Mouse (Mus musculus) lung, adult 18-20 months (tissue): ENCODE measurements at regions not wholly inside any gene's neighbourhood (a gene's known extent, or its start where the extent isn't known, plus 50 kb on each side); places are given as distances from the start of the nearest gene placed in this dataset.
"Not testable (repeated sequence)": the region's sequence is repeated elsewhere in the genome, so short reads cannot be mapped to it uniquely, and the experiment has no call there.

ENCODE experiments used
- DNase-seq, 2 experiments: peaks; one replicate each; pipeline ENCODE4 v3.0.0; 2022; ENCODE audit warnings: mixed read lengths in 2 of 2

DNA sequence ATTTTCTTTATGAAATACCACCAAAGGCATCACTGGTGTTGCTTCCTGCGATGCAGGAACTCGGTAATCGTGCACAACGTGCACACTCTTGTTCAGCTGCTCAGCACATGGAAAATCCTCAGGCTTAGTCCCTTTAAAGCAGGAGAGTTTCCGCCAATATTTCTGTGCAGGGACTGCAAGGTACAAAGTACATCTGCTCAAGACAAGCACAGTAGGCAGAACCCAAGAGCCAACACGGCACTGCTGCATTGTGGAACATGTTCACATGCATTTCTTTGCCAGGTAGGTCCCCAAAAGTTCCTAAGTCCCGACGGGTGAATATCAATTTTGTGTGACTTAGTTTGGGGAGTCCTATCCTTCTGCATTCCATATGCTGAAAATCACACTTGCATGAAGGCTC, 808.0 kb upstream of the Pou3f3 start:
- no peak for DNase-seq

DNA sequence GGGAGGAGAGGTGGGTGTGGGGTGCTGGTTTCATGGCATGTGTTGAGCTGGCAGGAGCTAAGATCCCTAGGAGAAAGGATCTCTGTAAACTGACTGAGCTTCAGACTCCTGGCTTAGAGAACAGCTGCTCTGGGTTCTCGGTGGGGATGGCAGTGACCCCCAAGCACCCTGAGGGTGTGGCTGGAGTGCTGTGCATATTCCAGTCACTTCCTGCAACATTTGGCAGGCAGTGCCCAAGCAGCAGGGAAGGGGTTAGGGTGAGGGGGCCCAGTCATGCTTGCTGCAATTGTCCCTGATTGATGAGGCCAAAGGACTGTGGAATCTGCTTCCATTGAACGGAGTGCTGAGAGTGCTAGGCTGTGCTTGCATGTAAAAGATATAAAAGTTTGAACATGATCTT, 807.4 kb upstream of the Pou3f3 start:
- no peak for DNase-seq

DNA sequence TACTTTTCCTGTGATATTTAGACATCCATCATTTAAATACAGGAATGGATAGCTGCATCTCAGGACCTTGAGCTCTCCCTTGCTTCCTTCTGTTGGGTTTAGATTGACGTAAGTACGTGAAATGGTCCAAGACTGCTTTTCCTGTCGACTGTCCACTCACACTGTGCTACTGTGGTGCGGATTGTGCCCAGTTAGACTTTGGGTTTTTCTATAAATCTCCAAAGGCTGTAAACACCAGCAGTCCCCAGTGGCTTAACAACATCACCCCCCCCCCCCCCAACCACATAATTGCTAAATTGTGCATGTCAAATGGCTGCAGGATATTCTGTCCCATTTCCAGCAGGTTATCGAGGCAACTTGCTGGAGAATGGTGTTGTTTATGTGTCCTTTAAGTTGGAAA, 806.6 kb upstream of the Pou3f3 start:
- no peak for DNase-seq

DNA sequence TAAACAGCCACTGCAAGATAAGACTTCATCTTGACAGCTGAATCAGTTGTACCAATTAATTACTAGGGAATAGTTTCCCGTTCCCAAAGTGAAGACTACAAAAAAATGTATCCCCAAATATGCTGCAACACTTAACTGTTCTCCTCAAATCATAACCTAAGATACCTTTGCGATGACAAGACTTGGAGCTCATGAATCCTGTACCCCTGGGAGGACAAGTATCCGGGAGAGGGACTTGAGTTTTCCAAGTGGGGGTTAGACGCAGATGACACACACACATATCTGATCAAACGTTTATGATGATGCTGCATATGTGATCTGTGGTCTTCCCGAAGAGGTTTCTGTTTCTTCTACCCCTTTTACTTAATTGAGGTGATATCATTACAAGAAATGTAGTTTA, 805.6 kb upstream of the Pou3f3 start:
- DNase-seq = no peak

DNA sequence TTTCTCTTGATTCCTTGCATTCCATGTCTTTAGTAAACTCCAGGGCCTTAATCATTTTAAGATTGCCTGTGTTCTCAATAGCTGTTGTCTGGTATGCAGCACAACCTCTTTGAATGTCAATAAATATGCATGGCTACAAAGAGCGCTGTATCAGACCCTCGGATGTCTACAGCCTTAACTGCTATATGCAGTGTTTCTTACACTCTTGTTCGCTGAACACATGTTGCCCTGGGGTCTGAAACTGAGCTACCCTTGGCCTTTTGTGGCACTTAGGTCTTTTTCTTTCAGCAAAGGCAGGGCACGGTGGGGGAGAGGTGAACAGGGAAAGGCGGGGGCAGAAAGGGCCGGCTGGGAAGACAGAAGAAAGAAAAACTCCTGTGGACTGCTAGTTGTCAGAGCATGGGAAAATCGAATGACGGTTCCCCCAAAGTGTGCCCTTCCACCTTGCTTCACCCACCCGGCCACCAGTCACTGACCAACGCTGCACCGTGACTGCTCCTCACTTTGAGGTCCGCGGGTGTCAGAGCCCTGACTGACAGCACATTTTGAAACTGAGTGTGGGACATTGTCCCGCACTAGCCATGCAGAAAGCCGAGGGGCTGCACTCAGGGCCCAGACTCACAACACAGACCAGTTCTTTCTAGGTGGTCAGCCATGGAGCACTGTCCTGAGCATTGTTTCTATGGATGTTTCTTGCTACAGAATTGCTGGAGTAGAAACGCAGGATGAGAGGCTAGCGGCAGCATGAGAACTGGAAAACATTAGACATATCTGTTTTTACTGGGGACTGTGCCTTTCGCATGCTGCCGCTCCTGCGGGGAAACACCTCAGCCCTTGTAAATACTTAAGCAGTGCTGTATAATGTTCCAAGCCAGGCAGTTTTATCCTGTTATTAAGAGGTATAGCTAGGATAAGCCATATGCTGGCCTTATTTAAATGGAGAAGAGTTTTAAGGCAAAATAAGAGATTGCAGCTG, 804.6 kb upstream of the Pou3f3 start:
- no peak for DNase-seq

DNA sequence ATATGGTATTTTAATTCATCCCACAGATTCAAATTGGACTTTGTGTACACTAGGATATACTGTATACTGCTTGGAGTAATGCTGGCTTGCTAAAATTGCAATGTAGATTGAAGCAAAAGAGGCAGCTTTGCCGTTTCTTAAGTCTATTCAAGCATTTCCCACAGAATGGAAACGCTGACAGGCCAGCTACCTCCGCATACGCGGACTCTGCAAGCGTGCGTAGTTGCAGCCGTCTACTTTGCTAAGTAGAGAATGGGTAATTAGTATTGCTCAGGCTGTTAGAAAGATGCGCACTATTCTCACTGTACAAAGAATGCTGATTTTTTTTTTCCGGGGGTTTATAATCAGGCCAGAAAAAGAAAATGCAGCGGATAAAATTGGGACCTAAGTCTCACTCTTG, 803.8 kb upstream of the Pou3f3 start:
- no peak for DNase-seq

DNA sequence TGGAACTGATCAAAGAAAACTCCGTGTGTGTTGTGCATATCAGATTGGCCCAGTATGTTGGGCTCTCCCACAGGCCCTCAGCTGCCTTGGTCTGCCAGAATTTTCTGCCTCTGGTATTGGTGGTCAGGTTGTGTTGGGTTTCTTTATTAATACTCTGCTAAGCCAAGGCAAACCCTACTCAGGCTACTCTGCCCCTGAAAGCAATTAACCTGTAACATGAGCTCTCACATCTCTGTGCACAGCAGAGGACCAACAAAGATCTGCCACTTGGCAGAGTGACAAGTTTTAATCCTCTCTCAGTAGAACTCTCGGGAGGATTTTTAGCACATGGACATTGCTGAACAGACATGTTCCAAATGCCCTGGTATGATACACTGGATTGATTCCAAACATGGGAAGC, 803.2 kb upstream of the Pou3f3 start:
- no peak for DNase-seq

DNA sequence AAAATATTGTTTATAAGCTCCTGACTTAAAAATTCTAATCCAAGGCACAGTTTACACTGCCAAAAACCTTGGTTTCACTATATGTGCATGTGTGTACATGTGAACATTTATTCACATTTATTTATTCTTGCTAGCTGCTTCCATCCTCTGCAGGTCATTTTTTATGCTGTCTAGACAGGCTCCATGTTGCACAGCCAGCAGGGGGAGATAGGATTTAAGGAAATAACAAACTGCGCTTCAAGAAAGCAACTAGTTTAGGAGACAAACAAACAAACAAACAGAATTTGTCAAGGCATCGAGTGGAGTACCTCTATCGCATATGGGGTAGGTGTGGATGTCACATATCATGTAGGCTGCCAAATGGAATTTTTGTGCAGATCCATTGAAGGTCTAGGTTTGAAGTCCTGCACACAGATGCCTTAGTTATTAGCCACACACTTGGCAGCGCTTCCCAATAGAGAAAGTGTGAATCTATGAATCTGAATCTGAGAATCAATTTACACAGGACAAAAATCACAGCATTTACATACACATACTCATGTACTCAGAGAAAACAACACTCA, 797.7 kb upstream of the Pou3f3 start:
- DNase-seq = no peak

DNA sequence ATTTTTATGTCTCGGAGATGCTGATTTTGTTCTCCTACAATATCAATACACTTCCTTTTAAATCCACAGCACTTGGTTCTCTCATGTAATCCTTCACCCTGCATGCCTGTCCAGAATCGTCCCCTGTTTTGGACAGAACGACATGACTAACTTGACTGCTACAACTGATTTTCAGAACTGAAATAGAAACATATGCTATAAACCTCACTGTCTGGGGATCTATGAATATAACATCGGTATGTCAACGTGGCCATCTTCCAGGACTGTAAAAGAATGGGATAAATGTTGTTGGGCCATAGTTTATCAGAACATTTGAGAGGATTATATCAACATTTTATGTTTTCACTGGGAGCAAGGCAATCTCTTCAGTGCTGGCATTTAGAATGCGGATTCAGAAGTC, 795.2 kb upstream of the Pou3f3 start:
- no peak for DNase-seq

DNA sequence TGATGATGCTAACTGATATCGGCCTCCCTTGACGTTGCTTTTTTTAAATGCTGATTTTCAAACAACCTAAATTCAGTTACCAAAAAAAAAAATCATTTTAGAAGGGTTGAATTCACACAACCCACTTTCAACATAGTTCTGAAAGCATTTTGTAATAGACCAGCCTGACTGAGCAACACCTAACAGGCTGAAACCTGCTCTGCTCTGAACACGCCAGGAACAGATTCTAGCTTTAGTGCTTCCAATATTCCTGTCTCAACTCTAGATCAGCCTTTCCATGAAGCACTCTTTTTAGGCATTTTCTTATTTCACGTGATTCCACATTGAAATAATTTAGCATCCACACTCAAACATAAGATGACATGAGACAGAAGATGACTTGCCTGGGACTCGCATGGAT, 789.6 kb upstream of the Pou3f3 start:
- no peak for DNase-seq

DNA sequence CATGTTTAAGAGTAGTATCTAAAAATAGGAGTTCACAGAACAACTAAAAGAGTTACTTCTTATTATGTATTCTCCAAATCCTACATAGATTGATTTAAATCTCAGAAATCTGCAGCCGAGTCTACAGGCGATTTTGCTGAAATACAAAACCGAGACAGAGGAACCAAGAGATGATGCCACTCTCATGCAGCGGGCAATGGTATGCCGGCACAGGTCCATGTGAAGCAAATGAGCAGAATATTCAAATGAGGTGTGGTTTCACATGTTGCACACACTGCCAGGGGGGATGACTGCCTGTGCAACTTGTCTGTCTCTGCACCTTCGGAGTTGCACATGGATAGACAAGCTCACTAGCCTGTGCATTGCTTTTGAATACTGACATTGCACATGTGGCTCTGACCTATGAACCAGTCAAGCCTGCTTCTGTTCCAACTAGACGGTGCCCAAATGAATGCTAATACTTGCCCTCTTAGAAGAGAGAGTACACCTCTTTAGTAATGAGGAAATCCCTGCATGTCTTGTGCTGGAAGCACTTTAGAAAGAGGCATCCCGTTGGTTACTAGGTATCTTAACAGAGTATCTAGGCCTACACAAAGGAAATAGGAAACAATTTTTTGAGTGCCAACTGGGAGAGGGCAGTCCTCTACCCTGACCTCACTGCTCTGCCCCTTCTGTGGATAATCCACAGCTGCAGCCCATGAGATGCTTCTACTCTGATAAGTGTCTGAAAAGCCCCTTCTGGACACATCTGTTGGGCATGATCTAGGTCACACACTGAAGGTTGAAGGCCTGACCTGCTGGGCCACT, 787.4 kb upstream of the Pou3f3 start:
- DNase-seq = no peak

DNA sequence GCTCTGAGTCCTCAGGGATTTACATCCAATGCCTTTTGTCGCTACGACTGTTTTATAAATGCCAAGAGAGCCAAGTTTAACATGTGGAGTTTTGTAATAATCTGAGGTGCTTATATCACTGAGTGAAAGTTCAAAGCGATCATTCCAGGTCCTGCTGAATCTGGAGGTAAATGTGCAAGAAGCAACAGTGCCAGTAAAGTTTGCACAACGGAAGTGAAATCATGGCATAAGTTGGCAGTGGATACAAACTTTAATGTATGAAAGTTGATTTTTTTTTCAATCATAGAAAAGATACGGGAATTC, 786.8 kb upstream of the Pou3f3 start:
- DNase-seq = no peak

DNA sequence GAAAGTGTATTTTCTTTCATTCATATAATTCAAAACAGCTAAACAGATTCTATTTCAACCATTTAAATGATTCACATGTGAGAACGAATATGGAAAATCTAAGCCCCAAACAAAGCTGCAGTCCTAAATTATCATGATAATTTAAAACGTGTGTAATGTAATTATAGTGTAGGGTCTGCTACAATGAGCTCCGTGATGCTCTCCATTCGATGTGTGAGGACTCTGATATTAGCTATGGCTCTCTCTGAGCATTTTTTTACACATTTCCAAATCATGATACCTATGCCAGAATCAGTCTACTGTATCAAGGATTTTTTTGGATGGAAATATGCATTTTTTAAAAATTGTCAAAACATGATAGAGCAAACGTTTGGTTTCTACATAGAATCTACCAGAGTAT, 785.8 kb upstream of the Pou3f3 start:
- no peak for DNase-seq

DNA sequence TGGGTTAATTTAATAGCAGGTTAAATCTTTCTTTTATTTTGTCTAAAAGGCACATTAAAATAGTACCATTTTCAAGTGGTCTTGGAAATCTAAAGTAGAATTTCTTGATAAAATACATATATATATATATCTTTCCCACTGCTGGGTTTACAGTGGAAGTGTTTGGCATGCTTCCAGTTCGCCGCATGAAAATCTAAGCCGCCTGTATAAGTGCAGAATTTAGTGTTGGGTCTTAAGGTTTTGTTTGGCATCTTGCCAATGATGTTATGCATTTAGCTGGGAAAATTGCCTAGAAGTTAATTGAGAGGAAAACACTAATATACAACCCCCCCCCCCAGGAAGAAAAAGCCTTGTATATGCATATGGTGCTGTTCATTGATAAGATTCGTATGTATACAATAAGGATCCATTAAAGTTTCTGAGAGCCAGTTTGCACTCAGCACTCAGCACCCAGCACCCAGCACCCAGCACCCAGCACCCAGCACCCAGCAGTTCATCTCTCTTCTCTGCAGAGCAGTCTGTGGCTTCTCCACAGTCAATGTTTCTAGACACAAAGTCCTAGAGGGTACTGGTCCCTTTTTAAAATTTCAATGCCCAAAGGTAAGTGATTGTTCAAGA, 778.7 kb upstream of the Pou3f3 start:
- no peak for DNase-seq

DNA sequence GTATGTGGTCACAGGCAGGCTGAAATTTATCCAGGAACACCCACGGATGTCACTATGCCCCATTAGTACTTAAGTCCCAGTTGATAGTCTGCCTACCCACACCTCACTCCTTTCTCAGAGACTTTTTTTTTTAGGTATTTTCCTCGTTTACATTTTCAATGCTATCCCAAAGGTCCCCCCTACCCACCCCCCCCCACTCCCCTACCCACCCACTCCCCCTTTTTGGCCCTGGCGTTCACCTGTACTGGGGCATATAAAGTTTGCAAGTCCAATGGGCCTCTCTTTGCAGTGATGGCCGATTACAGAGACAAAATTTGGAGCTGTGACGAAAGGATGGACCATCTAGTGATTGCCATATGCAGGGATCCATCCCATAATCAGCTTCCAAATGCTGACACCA, 777.8 kb upstream of the Pou3f3 start:
- not testable (repeated sequence) for DNase-seq

DNA sequence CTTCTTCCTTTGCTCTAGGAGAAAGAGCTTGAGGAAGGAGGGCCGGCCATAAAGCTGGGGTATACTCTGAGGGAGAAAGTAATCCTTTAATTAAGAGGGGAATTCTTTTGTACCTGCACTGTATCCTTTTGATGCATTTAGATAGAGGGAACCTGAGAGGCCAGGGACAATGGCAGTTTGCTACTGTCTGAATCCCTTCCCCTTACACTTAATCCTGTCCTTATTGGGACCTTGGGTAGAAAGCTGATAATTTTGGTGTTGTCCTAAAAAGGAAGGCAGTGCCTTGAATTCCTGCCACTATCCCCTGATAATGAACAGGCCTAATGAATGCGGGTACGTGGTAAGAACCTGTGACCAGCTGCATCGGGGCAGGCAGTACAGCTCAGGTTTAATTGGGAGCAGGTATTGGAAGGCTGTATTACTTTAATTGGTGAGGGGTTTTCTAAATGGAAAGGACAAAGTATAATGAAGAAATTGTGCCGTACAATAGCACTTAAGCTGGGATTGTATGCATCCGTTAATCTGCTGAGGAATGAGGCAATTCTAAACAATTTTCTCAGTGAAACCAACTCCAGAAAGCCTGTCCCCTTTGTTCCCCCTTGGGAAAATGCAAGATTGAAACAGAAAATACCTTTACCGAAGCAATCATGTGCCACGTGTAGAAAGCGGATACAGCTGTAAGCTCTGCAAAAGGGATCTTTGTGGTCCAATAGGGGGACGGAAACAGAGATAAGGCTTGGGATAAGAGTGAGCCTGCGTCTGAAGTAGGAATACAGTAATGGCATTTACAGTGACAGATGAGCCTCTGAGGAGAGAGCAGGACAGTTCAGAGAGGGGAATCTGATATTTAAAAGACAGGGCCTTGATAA, 776.9 kb upstream of the Pou3f3 start:
- DNase-seq = no peak

DNA sequence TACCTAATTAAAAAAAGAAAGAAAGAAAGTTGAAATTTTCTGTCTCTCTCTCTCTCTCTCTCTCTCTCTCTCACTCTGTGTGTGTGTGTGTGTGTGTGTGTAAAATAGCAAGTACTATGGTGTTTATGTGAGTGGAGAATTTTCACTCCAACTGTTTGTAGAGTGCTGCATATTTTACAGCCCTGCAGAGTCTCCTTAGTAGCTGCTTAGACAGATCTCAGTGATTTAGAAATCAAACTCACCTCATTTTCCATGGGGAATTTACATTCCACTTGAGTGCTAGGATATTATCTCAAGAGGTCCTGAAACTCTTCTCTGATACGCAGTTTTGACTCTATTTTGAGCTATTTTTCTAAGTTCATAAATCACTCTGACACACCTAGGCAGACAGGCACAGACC, 761.8 kb upstream of the Pou3f3 start:
- DNase-seq = no peak

DNA sequence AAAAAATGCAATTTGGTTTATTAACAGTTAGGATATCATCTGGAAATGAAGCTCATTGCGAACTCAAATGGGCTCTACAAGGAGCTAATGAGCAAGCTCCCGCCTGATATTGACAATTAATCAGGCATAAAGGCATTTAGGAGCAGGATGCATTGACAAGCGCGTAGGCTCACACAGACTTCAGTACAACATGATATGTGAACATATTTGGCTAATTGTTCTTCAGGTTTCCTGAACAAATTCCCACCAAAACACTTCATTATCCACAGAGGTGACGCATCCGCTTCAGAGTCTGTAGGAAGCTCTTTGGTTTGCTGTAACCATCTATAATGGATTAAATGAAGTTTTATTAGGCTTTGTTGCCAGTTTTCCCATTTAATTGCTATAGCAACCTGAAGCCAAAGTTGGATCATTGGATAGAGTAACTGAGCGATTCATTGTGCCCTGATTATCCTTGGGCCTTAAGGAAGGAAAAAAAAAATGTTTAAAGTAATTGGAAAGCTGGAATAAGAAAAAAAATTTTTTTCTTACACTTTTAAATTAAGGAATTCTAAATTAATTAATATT, 759.6 kb upstream of the Pou3f3 start:
- no peak for DNase-seq

DNA sequence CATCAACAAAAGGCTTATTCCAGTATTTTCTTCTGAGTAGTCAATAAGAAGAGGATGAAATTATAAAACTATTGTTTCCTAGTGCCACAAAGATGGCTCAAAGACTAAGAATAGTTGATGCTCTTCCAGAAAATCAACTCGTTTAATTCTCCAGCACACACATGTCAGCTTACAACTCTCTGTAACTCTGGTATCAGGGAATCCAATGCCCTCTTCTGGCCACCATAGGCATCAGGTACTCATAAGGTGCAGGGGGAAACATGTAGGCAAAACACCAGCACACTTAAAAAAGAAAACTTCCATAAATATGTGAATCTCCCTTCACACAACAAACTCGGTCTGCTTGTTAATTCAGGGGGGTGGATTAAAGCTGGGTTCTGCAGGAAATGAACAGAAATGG, 734.6 kb upstream of the Pou3f3 start:
- DNase-seq = no peak

DNA sequence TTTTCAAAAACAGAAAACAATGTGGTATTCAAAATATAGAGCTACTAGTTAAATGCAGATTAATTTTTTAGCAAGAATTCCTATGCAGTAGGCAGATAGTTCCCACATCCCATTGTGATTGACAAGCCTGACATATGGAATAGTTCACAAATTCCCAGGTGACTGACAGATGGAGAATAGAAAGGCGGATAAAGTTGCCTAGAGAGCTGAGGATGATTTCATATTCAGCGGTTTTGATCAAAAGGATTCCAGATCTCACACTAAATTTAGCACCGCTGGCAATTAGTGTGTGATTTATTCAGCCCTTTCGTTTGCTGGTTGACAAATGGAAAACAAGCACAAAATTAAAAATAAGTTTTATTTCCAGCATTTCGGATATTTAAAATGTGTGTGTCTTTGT, 714.0 kb upstream of the Pou3f3 start:
- no peak for DNase-seq

DNA sequence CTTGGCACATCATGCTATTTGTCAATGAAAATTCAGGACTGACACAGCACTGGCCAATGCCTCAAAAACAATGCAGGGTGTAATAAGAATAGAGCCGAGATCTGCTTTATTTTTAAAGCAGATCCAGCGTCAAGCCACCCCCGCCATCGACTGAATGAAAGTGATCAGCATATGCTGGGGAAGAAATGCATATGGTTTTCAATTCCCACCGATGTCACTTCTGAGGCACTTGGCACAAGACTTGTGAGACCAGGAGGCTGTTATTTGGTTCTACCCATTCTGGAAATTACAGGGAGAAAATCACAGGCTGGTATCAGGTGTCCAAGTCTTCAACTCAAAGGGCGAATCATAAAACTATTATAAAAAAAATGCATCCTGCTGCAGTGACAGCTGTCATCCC, 689.3 kb upstream of the Pou3f3 start:
- DNase-seq = no peak

DNA sequence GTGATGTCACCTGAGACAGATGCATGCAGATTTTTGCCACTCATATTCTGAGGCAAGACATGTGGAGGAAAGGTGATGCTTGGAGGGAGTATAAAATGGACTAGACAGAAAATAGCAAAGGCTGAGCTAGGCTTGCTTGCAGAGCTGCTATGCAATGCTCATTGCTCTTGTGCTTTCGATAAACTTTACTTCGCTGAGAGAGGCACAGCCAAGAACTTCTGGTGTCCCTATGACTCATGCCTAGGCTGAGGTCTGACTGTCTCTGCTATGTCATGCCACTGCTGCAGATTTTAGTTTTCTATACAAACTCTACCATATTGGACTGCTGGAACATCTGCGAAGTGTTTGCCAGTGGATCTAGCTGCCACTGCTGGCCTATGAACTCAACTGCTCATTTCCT, 687.5 kb upstream of the Pou3f3 start:
- DNase-seq = no peak
